Comparison of ENCODE assay signal across 23 mouse cellular contexts in genomic region chr14:71254207-71254606, GRCm38 (mm10).
DNase-seq lines count a peak whose midpoint lies in the region; ATAC-seq and TF ChIP-seq lines count a peak whose summit lies in the region.
"Had no signal": no experiment of that assay in that cellular context is flagged by ENCODE, and none has a peak within 500 bp of the region (broad histone marks: within the 10 kb centered on the region; RNA-seq: fewer than 3 reads in every experiment).

No protein-coding gene starts in this region.

- 0 out of 2 replicates have a peak, but pooled peaks have one; percentile 35 for ATAC-seq in lung, embryonic 14.5 days (ENCODE audit: insufficient read depth)
- no peak for ATAC-seq in midbrain, embryonic 11.5 days (ENCODE audit: low FRiP score)
- ATAC-seq: activated CD4-positive, CD25-positive, alpha-beta regulatory T cell, adult 4 months; CD4-positive, CD25-positive, alpha-beta regulatory T cell, adult 4 months; forebrain, embryonic 13.5 days; forebrain, embryonic 15.5 days; Patski had no signal

- no peaks in the 10 kb centered on the region for H3K9me3 ChIP-seq in heart, embryonic 10.5 days
- H3K9me3 ChIP-seq in lung, embryonic 14.5 days (ENCODE audit: low read depth, low read length) = no peaks in the 10 kb centered on the region
- no peaks in the 10 kb centered on the region for H3K9me3 ChIP-seq in midbrain, embryonic 11.5 days (ENCODE audit: control insufficient read depth, low read length)
- no peaks in the 10 kb centered on the region for H3K9me3 ChIP-seq in midbrain, embryonic 10.5 days (replicated peaks)
- H3K9me3 ChIP-seq: embryonic facial prominence, embryonic 10.5 days; embryonic facial prominence, embryonic 12.5 days; forebrain, embryonic 13.5 days; forebrain, embryonic 15.5 days had no signal

- no peaks in the 10 kb centered on the region for H3K36me3 ChIP-seq in heart, embryonic 10.5 days
- H3K36me3 ChIP-seq in lung, embryonic 14.5 days (ENCODE audit: insufficient read depth) = no peaks in the 10 kb centered on the region
- H3K36me3 ChIP-seq in midbrain, embryonic 11.5 days (ENCODE audit: control insufficient read depth, insufficient read depth, low read length) = no peaks in the 10 kb centered on the region
- H3K36me3 ChIP-seq in midbrain, embryonic 10.5 days = no peaks in the 10 kb centered on the region
- H3K36me3 ChIP-seq: embryonic facial prominence, embryonic 10.5 days; embryonic facial prominence, embryonic 12.5 days; forebrain, embryonic 15.5 days; G1E had no signal

- H3K9ac ChIP-seq in lung, embryonic 14.5 days = no peak overlapping the region
- no peak overlapping the region for H3K9ac ChIP-seq in midbrain, embryonic 11.5 days (ENCODE audit: low read length)
- H3K9ac ChIP-seq: embryonic facial prominence, embryonic 12.5 days; forebrain, embryonic 13.5 days; forebrain, embryonic 15.5 days had no signal

- DNase-seq in heart, adult 11 months = peak; percentile 1
- DNase-seq in heart, embryonic 10.5 days (ENCODE audit: low spot score) = no peak
- no peak for DNase-seq in lung, embryonic 14.5 days
- no peak for DNase-seq in lung, adult 18-20 months
- peak; percentile 75 for DNase-seq in midbrain, embryonic 11.5 days (ENCODE audit: low spot score, missing footprints)
- DNase-seq in midbrain, embryonic 10.5 days (ENCODE audit: low spot score) = no peak
- DNase-seq: adrenal gland, adult 8-10 months; adrenal gland, postnatal 14 days; adrenal gland, postnatal 36 days; B cell, adult 2 months; cerebellum, adult 11-12 months; cerebellum, adult 2 months; cerebellum, adult 9-10 months; cerebellum, postnatal 10 days; cerebellum, postnatal 25 days had no signal

- H3K4me2 ChIP-seq in lung, embryonic 14.5 days = no peak overlapping the region
- no peak overlapping the region for H3K4me2 ChIP-seq in midbrain, embryonic 11.5 days
- H3K4me2 ChIP-seq: embryonic facial prominence, embryonic 12.5 days; forebrain, embryonic 13.5 days; forebrain, embryonic 15.5 days had no signal

- no peaks in the 10 kb centered on the region for H3K27me3 ChIP-seq in heart, embryonic 10.5 days (ENCODE audit: insufficient read depth, poor library complexity, severe bottlenecking)
- no peaks in the 10 kb centered on the region for H3K27me3 ChIP-seq in lung, embryonic 14.5 days (ENCODE audit: insufficient read depth, low read length)
- no peaks in the 10 kb centered on the region for H3K27me3 ChIP-seq in midbrain, embryonic 11.5 days (ENCODE audit: control insufficient read depth, insufficient read depth, low read length)
- H3K27me3 ChIP-seq in midbrain, embryonic 10.5 days (ENCODE audit: low read depth, poor library complexity, severe bottlenecking) = no peaks in the 10 kb centered on the region
- H3K27me3 ChIP-seq: embryonic facial prominence, embryonic 12.5 days; forebrain, embryonic 13.5 days; forebrain, embryonic 15.5 days; Patski had no signal

- peaks cover 9% of the 10 kb centered on the region; the same call in 1 of the 2 replicates for H3K4me1 ChIP-seq in heart, embryonic 10.5 days
- no peaks in the 10 kb centered on the region for H3K4me1 ChIP-seq in lung, embryonic 14.5 days (ENCODE audit: insufficient read depth)
- no peaks in the 10 kb centered on the region for H3K4me1 ChIP-seq in midbrain, embryonic 11.5 days (ENCODE audit: control insufficient read depth, insufficient read depth, low read length)
- peaks cover 4% of the 10 kb centered on the region for H3K4me1 ChIP-seq in midbrain, embryonic 10.5 days

- H3K27ac ChIP-seq in heart, embryonic 10.5 days = no peak overlapping the region
- no peak overlapping the region for H3K27ac ChIP-seq in lung, embryonic 14.5 days (ENCODE audit: low read depth)
- no peak overlapping the region for H3K27ac ChIP-seq in midbrain, embryonic 11.5 days (ENCODE audit: low read depth, low read length)
- no peak overlapping the region for H3K27ac ChIP-seq in midbrain, embryonic 10.5 days (replicated peaks)
- H3K27ac ChIP-seq: embryonic facial prominence, embryonic 10.5 days; embryonic facial prominence, embryonic 12.5 days; forebrain, embryonic 13.5 days; forebrain, embryonic 15.5 days had no signal

- TF ChIP-seq CTCF in lung, embryonic 14.5 days (IDR thresholded peaks at IDR 0.05; ENCODE audit: low read depth) = no peak

- no peak overlapping the region for H3K4me3 ChIP-seq in heart, embryonic 10.5 days
- H3K4me3 ChIP-seq in lung, embryonic 14.5 days (ENCODE audit: low read depth, low read length) = no peak overlapping the region
- no peak overlapping the region for H3K4me3 ChIP-seq in midbrain, embryonic 11.5 days (ENCODE audit: low read depth, low read length)
- H3K4me3 ChIP-seq in midbrain, embryonic 10.5 days = no peak overlapping the region
- H3K4me3 ChIP-seq: embryonic facial prominence, embryonic 10.5 days; embryonic facial prominence, embryonic 12.5 days; forebrain, embryonic 13.5 days; forebrain, embryonic 15.5 days had no signal

- WGBS in heart, embryonic 10.5 days = 42% methylated on average over 1 of the region's 1 CpGs
- 24% methylated on average over 1 of the region's 1 CpGs for WGBS in lung, embryonic 14.5 days
- 83% methylated on average over 1 of the region's 1 CpGs for WGBS in midbrain, embryonic 11.5 days
- WGBS in midbrain, embryonic 10.5 days = 89% methylated on average over 1 of the region's 1 CpGs

Comparison
In these comparisons a context has a peak if more than half of its experiments do, and no peak if none do; other contexts are left out.
1. DNase-seq: peak in heart, adult 11 months (single experiment) and midbrain, embryonic 11.5 days (single experiment); none in heart, embryonic 10.5 days (single experiment), lung, embryonic 14.5 days (single experiment), lung, adult 18-20 months (0 of 2) and midbrain, embryonic 10.5 days (single experiment).